Mouse (Mus musculus): ENCODE data around the gene Igfbp7. TPM values are rescaled to one million over a fixed set of nuclear protein-coding genes. Genes with fewer than 3 reads are reported as not detected.
A peak's percentile ranks its signal among the peaks of the same experiment; 100 is the strongest.

Gene Igfbp7
- polyA plus RNA-seq, 1 experiment, result 2,523 TPM

GRCm38 (mm10) chr5:77340033-77340432 lies 67.8 kb downstream of the Igfbp7 start:
- TF ChIP-seq CTCF (IDR thresholded peaks at IDR 0.05; ENCODE audit: insufficient read depth, low read length) (no peak), POLR2A (IDR thresholded peaks at IDR 0.05; ENCODE audit: borderline replicate concordance, extremely low read depth, low read depth, low read length) (no peak)
- no peak for DNase-seq
- Histone ChIP-seq H3K4me3 (replicated peaks; ENCODE audit: extremely low read depth, low read depth, low read length) (no peak overlapping the region), H3K4me1 (ENCODE audit: control insufficient read depth, insufficient read depth, low read length) (no peaks in the 10 kb centered on the region)
- WGBS, result 85% methylated on average over 4 of the region's 4 CpGs

- H3K4me3 ChIP-seq (replicated peaks; ENCODE audit: extremely low read depth, low read depth, low read length), result no peak overlapping the region
- no peaks in the 10 kb centered on the region for H3K4me1 ChIP-seq (ENCODE audit: control insufficient read depth, insufficient read depth, low read length)
- 76% methylated on average over 5 of the region's 5 CpGs for WGBS
- no peak for DNase-seq
- TF ChIP-seq CTCF (IDR thresholded peaks at IDR 0.05; ENCODE audit: insufficient read depth, low read length) (no peak), POLR2A (IDR thresholded peaks at IDR 0.05; ENCODE audit: borderline replicate concordance, extremely low read depth, low read depth, low read length) (no peak)
Observed at GRCm38 (mm10) chr5:77330154-77330553, 77.7 kb downstream of the Igfbp7 start.

GRCm38 (mm10) chr5:77324936-77325335 lies 82.9 kb downstream of the Igfbp7 start:
- DNase-seq, result no peak
- Histone ChIP-seq H3K4me1 (ENCODE audit: control insufficient read depth, insufficient read depth, low read length) (no peaks in the 10 kb centered on the region), H3K4me3 (replicated peaks; ENCODE audit: extremely low read depth, low read depth, low read length) (no peak overlapping the region)
- TF ChIP-seq CTCF (IDR thresholded peaks at IDR 0.05; ENCODE audit: insufficient read depth, low read length) (no peak), POLR2A (IDR thresholded peaks at IDR 0.05; ENCODE audit: borderline replicate concordance, extremely low read depth, low read depth, low read length) (no peak)
- WGBS, result 77% methylated on average over 1 of the region's 1 CpGs

- peaks cover 3% of the 10 kb centered on the region for H3K4me1 ChIP-seq (ENCODE audit: control insufficient read depth, insufficient read depth, low read length)
- no peak for DNase-seq
- 79% methylated on average over 6 of the region's 6 CpGs for WGBS
- no peak overlapping the region for H3K4me3 ChIP-seq (replicated peaks; ENCODE audit: extremely low read depth, low read depth, low read length)
- TF ChIP-seq POLR2A (IDR thresholded peaks at IDR 0.05; ENCODE audit: borderline replicate concordance, extremely low read depth, low read depth, low read length), result no peak
- TF ChIP-seq CTCF (IDR thresholded peaks at IDR 0.05; ENCODE audit: insufficient read depth, low read length), result no peak
Observed at GRCm38 (mm10) chr5:77314986-77315385, 92.9 kb downstream of the Igfbp7 start.

GRCm38 (mm10) chr5:77314206-77314605 lies 93.6 kb downstream of the Igfbp7 start:
- Histone ChIP-seq H3K4me1 (ENCODE audit: control insufficient read depth, insufficient read depth, low read length) (peaks cover 3% of the 10 kb centered on the region), H3K4me3 (replicated peaks; ENCODE audit: extremely low read depth, low read depth, low read length) (no peak overlapping the region)
- 97% methylated on average over 4 of the region's 4 CpGs for WGBS
- TF ChIP-seq CTCF (IDR thresholded peaks at IDR 0.05; ENCODE audit: insufficient read depth, low read length) (no peak), POLR2A (IDR thresholded peaks at IDR 0.05; ENCODE audit: borderline replicate concordance, extremely low read depth, low read depth, low read length) (no peak)
- DNase-seq, result no peak

GRCm38 (mm10) chr5:77309924-77310772 lies 97.7 kb downstream of the Igfbp7 start, which contains the start of the genes Noa1 and Polr2b:
Noa1 (minus strand) TSS chr5:77310084.
Polr2b (plus strand) TSS chr5:77310147.
- under 1% methylated on average over 85 of the region's 85 CpGs for WGBS

GRCm38 (mm10) chr5:77309051-77309906 lies 98.6 kb downstream of the Igfbp7 start:
- WGBS, result 1% methylated on average over 76 of the region's 76 CpGs
- peak overlapping the region; percentile 90 for H3K4me3 ChIP-seq (replicated peaks; ENCODE audit: extremely low read depth, low read depth, low read length)
- TF ChIP-seq POLR2A (IDR thresholded peaks at IDR 0.05; ENCODE audit: borderline replicate concordance, extremely low read depth, low read depth, low read length) (no peak), CTCF (IDR thresholded peaks at IDR 0.05; ENCODE audit: insufficient read depth, low read length) (no peak)
- H3K4me1 ChIP-seq (ENCODE audit: control insufficient read depth, insufficient read depth, low read length), result peaks cover 8% of the 10 kb centered on the region
- no peak for DNase-seq

More at GRCm38 (mm10) chr5:77309924-77310772, 97.7 kb downstream of the Igfbp7 start, which contains the start of the genes Noa1 and Polr2b:
- peak; percentile 99 for DNase-seq
- Histone ChIP-seq H3K4me3 (replicated peaks; ENCODE audit: extremely low read depth, low read depth, low read length) (peak within 1 kb of the TSS; percentile 90), H3K4me1 (ENCODE audit: control insufficient read depth, insufficient read depth, low read length) (peaks cover 8% of the 10 kb centered on the region)
- TF ChIP-seq CTCF (IDR thresholded peaks at IDR 0.05; ENCODE audit: insufficient read depth, low read length) (no peak), POLR2A (IDR thresholded peaks at IDR 0.05; ENCODE audit: borderline replicate concordance, extremely low read depth, low read depth, low read length) (peak; percentile 82)

- no peak for DNase-seq
- H3K4me1 ChIP-seq (ENCODE audit: control insufficient read depth, insufficient read depth, low read length), result peaks cover 8% of the 10 kb centered on the region
- WGBS, result 84% methylated on average over 5 of the region's 5 CpGs
- no peak for TF ChIP-seq CTCF (IDR thresholded peaks at IDR 0.05; ENCODE audit: insufficient read depth, low read length)
- TF ChIP-seq POLR2A (IDR thresholded peaks at IDR 0.05; ENCODE audit: borderline replicate concordance, extremely low read depth, low read depth, low read length), result no peak
- H3K4me3 ChIP-seq (replicated peaks; ENCODE audit: extremely low read depth, low read depth, low read length), result no peak overlapping the region
Observed at GRCm38 (mm10) chr5:77307821-77308553, 99.9 kb downstream of the Igfbp7 start.

All from lung, adult 2 months (tissue).